Mouse (Mus musculus) hindbrain, embryonic 10.5 days (tissue): ENCODE results near the gene Vmn2r11. TPM values are rescaled to one million over a fixed set of nuclear protein-coding genes. Genes with fewer than 3 reads are reported as not detected.
"Not testable (repeated sequence)": the region's sequence is repeated elsewhere in the genome, so short reads cannot be mapped to it uniquely, and the experiment has no call there.

Experiments
- DNase-seq: peaks from one replicate; pipeline ENCODE4 v3.0.0-alpha.2; 2017; ENCODE audit warnings: low spot score
- H3K27ac ChIP-seq: fragments of 300-500 bp; sonication (generic); 2 replicates; pipeline ENCODE4 v1.5.1; 2016; ENCODE audit warnings: mild to moderate bottlenecking, moderate library complexity
- H3K27me3 ChIP-seq: fragments of 300-500 bp; sonication (generic); 2 replicates; pipeline ENCODE4 v1.6.1; 2016; ENCODE audit warnings: mild to moderate bottlenecking; ENCODE audit not compliant: poor library complexity, insufficient read depth, severe bottlenecking
- H3K36me3 ChIP-seq: fragments of 300-500 bp; sonication (generic); 2 replicates; pipeline ENCODE4 v1.6.1; 2016; ENCODE audit warnings: mild to moderate bottlenecking, moderate library complexity
- H3K4me1 ChIP-seq: fragments of 300-500 bp; sonication (generic); replicated peaks from 2 replicates; pipeline ENCODE4 v1.6.1; 2016; ENCODE audit warnings: mild to moderate bottlenecking
- H3K4me3 ChIP-seq: fragments of 300-500 bp; sonication (generic); 2 replicates; pipeline ENCODE4 v1.5.1; 2016; ENCODE audit warnings: mild to moderate bottlenecking, moderate library complexity
- H3K9me3 ChIP-seq: fragments of 300-500 bp; sonication (generic); 2 replicates; pipeline ENCODE4 v1.6.1; 2016; ENCODE audit warnings: mild to moderate bottlenecking, moderate library complexity
- WGBS: fragments of 180-500 bp; shearing (Covaris S2); methylation state at CpG from one replicate; pipeline ENCODE4 v1.1.7; 2016; 5-methylcytosine and 5-hydroxymethylcytosine counted together
- polyA plus RNA-seq: library from polyadenylated mRNA; unstranded; fragments of >200 nt; fragmentation: Nextera tagmentation; extraction: Ambion mirVana; gene quantifications from 2 replicates; pipeline ENCODE4 v1.2.1, GENCODE M21; 2016

Vmn2r11 gene
- polyA plus RNA-seq, result not detected in 2 replicates

GRCm38 (mm10) chr5:109059469-109059868, at the start of gene Vmn2r11:
Gene Vmn2r11 (minus strand): TSS chr5:109059569.
- H3K4me3 ChIP-seq, H3K4me1 ChIP-seq, H3K27ac ChIP-seq, H3K27me3 ChIP-seq, DNase-seq, H3K36me3 ChIP-seq: not testable (repeated sequence)
- 90% methylated on average over 3 of the region's 3 CpGs for WGBS
- peaks cover 34% of the 10 kb centered on the region for H3K9me3 ChIP-seq

- H3K27me3 ChIP-seq, H3K4me3 ChIP-seq, DNase-seq, H3K36me3 ChIP-seq, H3K4me1 ChIP-seq, H3K27ac ChIP-seq: not testable (repeated sequence)
- H3K9me3 ChIP-seq, result peaks cover 26% of the 10 kb centered on the region
- 86% methylated on average over 5 of the region's 5 CpGs for WGBS
Observed at GRCm38 (mm10) chr5:109097850-109098249, 38.5 kb upstream of the Vmn2r11 start, which contains the start of gene Vmn2r12. Gene Vmn2r12 (minus strand): TSS chr5:109097950.

GRCm38 (mm10) chr5:109096482-109096881, 37.1 kb upstream of the Vmn2r11 start:
- peaks cover 26% of the 10 kb centered on the region for H3K9me3 ChIP-seq
- not testable (repeated sequence) for H3K36me3 ChIP-seq, H3K4me3 ChIP-seq, H3K27ac ChIP-seq, H3K4me1 ChIP-seq, DNase-seq, H3K27me3 ChIP-seq
- WGBS, result 76% methylated on average over 3 of the region's 3 CpGs

GRCm38 (mm10) chr5:109072016-109072415, 12.6 kb upstream of the Vmn2r11 start:
- H3K27ac ChIP-seq, H3K27me3 ChIP-seq, H3K36me3 ChIP-seq, DNase-seq, H3K4me1 ChIP-seq, H3K4me3 ChIP-seq: not testable (repeated sequence)
- 42% methylated on average over 4 of the region's 4 CpGs for WGBS
- H3K9me3 ChIP-seq, result peaks cover 13% of the 10 kb centered on the region; the same call in 1 of the 2 replicates

GRCm38 (mm10) chr5:109055286-109055685, 4.1 kb downstream of the Vmn2r11 start:
- Histone ChIP-seq H3K9me3 (peaks cover 31% of the 10 kb centered on the region), H3K4me3 (no peak overlapping the region), H3K4me1 (no peaks in the 10 kb centered on the region), H3K27ac (no peak overlapping the region), H3K27me3 (no peaks in the 10 kb centered on the region), H3K36me3 (no peaks in the 10 kb centered on the region)
- no peak for DNase-seq
- WGBS, result 75% methylated on average over 1 of the region's 1 CpGs

- H3K4me3 ChIP-seq, result no peak overlapping the region
- no peaks in the 10 kb centered on the region for H3K4me1 ChIP-seq
- H3K36me3 ChIP-seq, result no peaks in the 10 kb centered on the region
- peaks cover 14% of the 10 kb centered on the region for H3K9me3 ChIP-seq
- no peak overlapping the region for H3K27ac ChIP-seq
- no peak for DNase-seq
- H3K27me3 ChIP-seq, result no peaks in the 10 kb centered on the region
Observed at GRCm38 (mm10) chr5:109032591-109032990, 26.8 kb downstream of the Vmn2r11 start.

GRCm38 (mm10) chr5:109006427-109006826, 52.9 kb downstream of the Vmn2r11 start, which contains the start of gene Vmn2r10:
Gene Vmn2r10 (minus strand): TSS chr5:109006527.
- DNase-seq, H3K27ac ChIP-seq, H3K4me1 ChIP-seq, H3K4me3 ChIP-seq, H3K36me3 ChIP-seq, H3K27me3 ChIP-seq: not testable (repeated sequence)
- H3K9me3 ChIP-seq, result peaks cover 24% of the 10 kb centered on the region; the same call in 1 of the 2 replicates

Other genes with a start within 250 kb of the Vmn2r11 start
- not detected in 2 replicates for gene Vmn2r9, start 207.0 kb downstream of the Vmn2r11 start, polyA plus RNA-seq
- not detected in 2 replicates for gene Vmn2r10, start 53.0 kb downstream of the Vmn2r11 start, polyA plus RNA-seq
- gene Vmn2r12, start 38.4 kb upstream of the Vmn2r11 start, polyA plus RNA-seq, result not detected in 2 replicates
- gene Vmn2r13, start 132.6 kb upstream of the Vmn2r11 start, polyA plus RNA-seq, result not detected in 2 replicates
- not detected in 2 replicates for gene Vmn2r14, start 165.1 kb upstream of the Vmn2r11 start, polyA plus RNA-seq
- gene Vmn2r15, start 238.1 kb upstream of the Vmn2r11 start, polyA plus RNA-seq, result not detected in 2 replicates